Mouse (Mus musculus) E14TG2a.4 (cell line): ENCODE data around the gene Olfr615.
"Not testable (repeated sequence)": the region's sequence is repeated elsewhere in the genome, so short reads cannot be mapped to it uniquely, and the experiment has no call there.

ENCODE experiments used
- H3K27me3 ChIP-seq: 2 replicates; pipeline ENCODE4 v1.6.1; 2014; ENCODE audit warnings: low read length, control low read depth; ENCODE audit not compliant: insufficient read depth
- H3K36me3 ChIP-seq: 2 replicates; pipeline ENCODE4 v1.6.1; 2014; ENCODE audit warnings: low read length, control low read depth; ENCODE audit not compliant: insufficient read depth
- H3K4me1 ChIP-seq: replicated peaks from 2 replicates; pipeline ENCODE4 v1.6.1; 2014; ENCODE audit warnings: low read depth, low read length, control low read depth
- H3K4me3 ChIP-seq: replicated peaks from 2 replicates; pipeline ENCODE4 v1.5.1; 2014; ENCODE audit warnings: mild to moderate bottlenecking, low read length
- H3K9me3 ChIP-seq: 2 replicates; pipeline ENCODE4 v1.6.1; 2014; ENCODE audit warnings: low read length, control low read depth
- CTCF ChIP-seq: conservative IDR thresholded peaks from 2 replicates; pipeline ENCODE4 v1.5.1; 2014; ENCODE audit warnings: low read length
- NANOG ChIP-seq: IDR thresholded peaks from 2 replicates; pipeline ENCODE4 v1.6.1; 2014; ENCODE audit warnings: borderline replicate concordance, low read length, mixed read lengths
- POU5F1 ChIP-seq: IDR thresholded peaks from 2 replicates; pipeline ENCODE4 v1.6.1; 2014; ENCODE audit warnings: low read length, borderline replicate concordance

Gene Olfr615

GRCm38 (mm10) chr7:103555779-103556178, at the start of gene Olfr615:
Gene Olfr615, plus strand, starts transcription at chr7:103556079.
- no peak for TF ChIP-seq CTCF
- TF ChIP-seq POU5F1, result no peak
- no peak for TF ChIP-seq NANOG
- no peaks in the 10 kb centered on the region for H3K36me3 ChIP-seq
- H3K4me1 ChIP-seq, result no peaks in the 10 kb centered on the region
- H3K27me3 ChIP-seq, result no peaks in the 10 kb centered on the region
- H3K4me3 ChIP-seq, result no peak within 1 kb of the TSS
- no peaks in the 10 kb centered on the region for H3K9me3 ChIP-seq

- Histone ChIP-seq H3K9me3 (no peaks in the 10 kb centered on the region), H3K4me1 (no peaks in the 10 kb centered on the region), H3K27me3 (no peaks in the 10 kb centered on the region), H3K36me3 (no peaks in the 10 kb centered on the region), H3K4me3 (no peak within 1 kb of the TSS)
- TF ChIP-seq POU5F1, result no peak
- no peak for TF ChIP-seq CTCF
- no peak for TF ChIP-seq NANOG
Measured at GRCm38 (mm10) chr7:103512022-103512421, 43.9 kb upstream of the Olfr615 start, which contains the start of gene Olfr610. Gene Olfr610, minus strand, starts transcription at chr7:103512122.

DNA sequence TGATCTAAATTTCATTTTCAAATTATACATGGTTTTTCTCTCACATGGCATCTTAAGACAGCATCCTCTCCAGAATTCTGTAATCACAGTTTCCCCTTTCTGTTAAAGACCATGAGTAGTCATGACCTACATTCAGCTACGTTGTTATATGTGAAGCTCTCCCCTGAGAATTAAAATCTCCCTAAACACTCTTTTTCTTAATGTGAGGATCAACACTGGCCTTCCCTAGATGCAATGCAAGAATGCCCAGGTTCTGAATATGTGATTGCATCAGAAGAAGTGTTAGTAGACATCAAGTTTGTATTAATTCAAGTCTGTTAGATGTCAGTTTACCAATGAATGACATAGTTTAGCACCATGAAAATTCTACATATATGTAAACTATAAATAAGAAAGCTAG, 35.1 kb upstream of the Olfr615 start, which contains the start of gene Olfr611:
Gene Olfr611 (minus strand): TSS at position 101 of the 400 bp plus-strand sequence.
- not testable (repeated sequence) for H3K9me3 ChIP-seq, H3K4me1 ChIP-seq, H3K27me3 ChIP-seq, H3K4me3 ChIP-seq, H3K36me3 ChIP-seq

GRCm38 (mm10) chr7:103542617-103543016, 13.3 kb upstream of the Olfr615 start, which contains the start of gene Olfr612:
Gene Olfr612, minus strand, starts transcription at chr7:103542717.
- not testable (repeated sequence) for H3K4me3 ChIP-seq, H3K27me3 ChIP-seq, H3K4me1 ChIP-seq, H3K36me3 ChIP-seq, H3K9me3 ChIP-seq

- Histone ChIP-seq H3K9me3 (no peaks in the 10 kb centered on the region), H3K36me3 (no peaks in the 10 kb centered on the region), H3K4me1 (no peaks in the 10 kb centered on the region), H3K4me3 (no peak within 1 kb of the TSS), H3K27me3 (no peaks in the 10 kb centered on the region)
- TF ChIP-seq CTCF (no peak), POU5F1 (no peak), NANOG (no peak)
Measured at GRCm38 (mm10) chr7:103547774-103548173, 8.1 kb upstream of the Olfr615 start, which contains the start of gene Olfr613. Gene Olfr613, plus strand, starts transcription at chr7:103548074.

DNA sequence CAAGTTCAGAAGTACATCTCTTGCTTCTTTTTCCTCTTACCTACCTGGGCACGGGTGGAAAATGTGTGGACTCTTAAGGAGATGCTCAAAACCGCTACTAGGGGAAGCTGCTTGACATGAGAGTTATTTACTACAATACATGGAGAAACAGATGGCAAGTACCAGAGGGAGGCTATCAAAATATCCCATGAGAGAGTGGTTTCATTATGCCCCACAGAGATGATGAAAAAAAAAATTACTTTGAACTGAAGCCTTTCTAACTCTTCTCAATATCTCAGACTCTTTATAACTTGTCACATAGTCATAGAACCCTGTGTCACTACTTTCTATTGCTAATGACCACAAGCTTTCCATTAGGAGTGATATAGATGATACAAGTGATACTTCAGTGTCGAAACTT, 13.2 kb downstream of the Olfr615 start, which contains the start of gene Olfr616:
Gene Olfr616 (minus strand): TSS at position 101 of the 400 bp plus-strand sequence.
- no peaks in the 10 kb centered on the region for H3K4me1 ChIP-seq
- no peak within 1 kb of the TSS for H3K4me3 ChIP-seq

GRCm38 (mm10) chr7:103572761-103573160, 16.9 kb downstream of the Olfr615 start, which contains the start of gene Olfr617:
Gene Olfr617, plus strand, starts transcription at chr7:103573061.
- Histone ChIP-seq H3K9me3 (no peaks in the 10 kb centered on the region), H3K27me3 (no peaks in the 10 kb centered on the region), H3K4me1 (no peaks in the 10 kb centered on the region), H3K4me3 (no peak within 1 kb of the TSS), H3K36me3 (no peaks in the 10 kb centered on the region)
- TF ChIP-seq CTCF, result no peak
- TF ChIP-seq NANOG, result no peak
- no peak for TF ChIP-seq POU5F1

More for the DNA sequence above, 13.2 kb downstream of the Olfr615 start, which contains the start of gene Olfr616:
- no peaks in the 10 kb centered on the region for H3K27me3 ChIP-seq
- no peaks in the 10 kb centered on the region for H3K36me3 ChIP-seq
- TF ChIP-seq CTCF (no peak), NANOG (no peak), POU5F1 (no peak)
- H3K9me3 ChIP-seq, result no peaks in the 10 kb centered on the region

DNA sequence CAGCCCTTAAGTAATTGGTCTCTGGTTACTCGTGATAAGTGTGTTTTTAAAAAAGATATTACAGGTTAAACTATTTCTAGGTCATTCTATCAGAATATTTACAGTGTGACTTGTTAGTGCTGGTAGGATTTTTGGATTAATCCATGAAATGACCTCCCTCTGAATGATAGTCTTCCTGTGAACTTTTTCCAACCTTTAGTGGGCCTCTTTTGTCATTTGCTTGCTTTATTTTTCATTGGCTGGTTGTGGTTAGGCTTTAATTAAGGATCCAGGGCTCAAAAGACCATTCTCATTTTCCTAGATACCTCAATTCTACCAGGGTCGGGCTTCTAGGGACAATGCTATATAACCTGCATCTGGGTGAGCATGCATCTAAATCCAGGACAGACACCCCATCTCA, 33.9 kb downstream of the Olfr615 start, which contains the start of gene Olfr618:
Gene Olfr618 (plus strand): TSS at position 301 of the 400 bp plus-strand sequence.
- H3K4me1 ChIP-seq, result no peaks in the 10 kb centered on the region
- TF ChIP-seq CTCF, result no peak
- no peak for TF ChIP-seq POU5F1
- no peak for TF ChIP-seq NANOG
- no peaks in the 10 kb centered on the region for H3K9me3 ChIP-seq
- H3K27me3 ChIP-seq, result no peaks in the 10 kb centered on the region
- no peaks in the 10 kb centered on the region for H3K36me3 ChIP-seq
- no peak within 1 kb of the TSS for H3K4me3 ChIP-seq

GRCm38 (mm10) chr7:103600275-103600674, 44.4 kb downstream of the Olfr615 start, which contains the start of gene Olfr619:
Gene Olfr619, plus strand, starts transcription at chr7:103600575.
- no peaks in the 10 kb centered on the region for H3K36me3 ChIP-seq
- H3K27me3 ChIP-seq, result no peaks in the 10 kb centered on the region
- no peaks in the 10 kb centered on the region for H3K4me1 ChIP-seq
- H3K4me3 ChIP-seq, result no peak within 1 kb of the TSS
- TF ChIP-seq CTCF, result no peak
- TF ChIP-seq NANOG, result no peak
- no peak for TF ChIP-seq POU5F1
- H3K9me3 ChIP-seq, result no peaks in the 10 kb centered on the region
